Mouse (Mus musculus) common myeloid progenitor, adult 5-6 weeks (primary cell): ENCODE measurements around the gene Mast3. TPM values are rescaled to one million over a fixed set of nuclear protein-coding genes. Genes with fewer than 3 reads are reported as not detected.

Experiments
- ATAC-seq: replicated peaks from 2 replicates; pipeline ENCODE4 v1.8.0; 2016; ENCODE audit warnings: low read depth, mild to moderate bottlenecking, moderate TSS enrichment, inconsistent platforms; ENCODE audit not compliant: poor library complexity, severe bottlenecking
- total RNA-seq: library from RNA; stranded (forward); fragments of 200-1000, 187-1606 nt; gene quantifications from 2 replicates; pipeline ENCODE4 v1.2.3, GENCODE M21; 2017

Gene Mast3
- total RNA-seq, 1 experiment from 2014 or later, result 22.2 TPM

DNA sequence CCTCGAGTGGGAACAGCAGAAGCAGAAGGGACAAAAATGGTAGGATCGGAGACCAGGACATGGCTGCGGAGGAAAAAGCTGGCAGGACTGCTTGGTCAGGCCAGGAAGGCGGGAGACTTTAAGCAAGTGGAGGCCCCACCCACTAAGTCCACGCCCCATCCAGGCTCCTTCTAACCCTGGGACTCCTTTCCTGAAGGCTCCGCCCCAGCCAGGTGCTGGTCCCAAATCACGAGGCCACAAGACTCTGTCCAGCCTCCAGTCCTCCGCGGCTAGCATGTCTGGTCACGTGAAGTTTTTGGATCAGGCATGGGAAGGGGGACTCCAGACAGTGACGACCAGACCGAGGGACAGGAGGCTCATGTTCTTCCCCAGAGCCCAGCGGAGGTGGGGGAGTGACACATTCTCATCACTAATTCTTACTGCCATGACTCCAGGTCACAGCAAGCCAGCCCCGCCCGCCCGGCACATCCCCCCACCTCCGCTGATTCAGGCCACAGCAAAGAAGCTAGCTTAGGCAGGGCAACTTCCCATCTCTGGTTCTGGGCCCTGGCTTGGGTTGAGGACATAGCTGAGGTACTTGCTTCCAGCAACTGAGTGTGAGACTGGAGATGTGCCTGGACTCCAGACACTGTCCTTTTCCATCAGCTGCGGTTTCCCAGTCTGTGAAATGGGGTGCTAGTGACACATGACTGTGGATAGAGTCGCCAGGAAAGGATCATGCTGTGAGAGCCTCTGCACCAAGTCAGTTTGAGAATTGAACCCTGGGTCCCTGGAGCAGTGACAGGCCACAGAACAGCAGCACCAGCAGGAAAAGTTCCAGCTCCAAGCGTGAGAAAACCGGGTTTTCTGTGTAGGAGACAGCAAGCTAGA, 38.0 kb downstream of the Mast3 start:
- peak; percentile 19; the same call in 1 of the 2 replicates for ATAC-seq

DNA sequence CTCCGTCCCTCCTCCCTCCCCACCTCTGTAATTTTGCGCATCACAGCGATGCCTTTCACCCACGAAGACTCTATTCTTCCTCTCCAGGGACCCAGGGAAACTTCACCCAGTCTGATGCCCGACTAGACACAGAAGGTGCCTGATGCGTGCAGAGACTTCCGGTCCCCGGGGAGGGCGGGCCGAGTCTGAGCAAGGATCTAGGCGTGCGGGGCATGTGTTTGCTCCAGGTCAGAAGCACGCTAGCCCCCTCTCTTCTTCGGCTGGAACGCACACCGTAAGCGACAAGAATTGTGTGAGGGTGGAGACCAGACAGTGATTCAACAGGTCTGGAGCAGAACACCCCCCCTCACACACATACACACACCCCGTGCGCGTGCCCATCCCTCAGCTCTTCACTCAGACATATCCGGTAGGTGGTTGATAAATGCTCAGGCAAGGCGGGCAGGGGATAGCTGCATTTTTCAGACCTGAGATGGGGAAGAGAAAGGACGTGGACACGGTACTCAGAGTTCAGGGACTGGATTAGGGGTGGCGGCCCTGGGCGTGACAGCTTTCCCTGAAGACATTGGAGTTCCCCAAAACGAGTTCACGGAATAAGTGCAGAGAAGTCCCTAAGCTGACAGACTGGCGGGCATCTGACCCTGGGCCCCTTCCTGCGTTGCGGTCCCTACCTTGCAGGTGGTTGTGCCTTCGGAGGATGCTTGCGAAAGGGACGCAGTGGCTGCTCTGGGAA, 38.9 kb downstream of the Mast3 start:
- ATAC-seq, result 0 out of 2 replicates have a peak, but pooled peaks have one; percentile 6

DNA sequence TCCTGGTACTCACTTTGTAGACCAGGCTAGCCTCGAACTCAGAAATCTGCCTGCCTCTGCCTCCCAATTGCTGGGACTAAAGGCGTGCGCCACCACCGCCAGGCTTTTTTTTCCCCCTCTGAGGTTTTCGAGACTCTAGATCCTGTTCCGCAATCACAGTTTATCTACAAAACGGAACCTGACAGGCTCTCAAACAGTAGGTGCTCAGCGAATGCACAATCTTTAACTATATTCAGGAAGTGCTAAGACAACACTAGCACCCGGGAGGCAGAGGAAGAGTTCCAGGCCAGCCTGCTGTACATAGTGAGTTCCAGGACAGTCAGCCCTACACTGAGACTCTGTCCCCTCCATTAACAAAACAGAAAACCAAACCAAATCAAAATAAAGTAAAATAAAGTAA, 39.5 kb downstream of the Mast3 start:
- ATAC-seq, result no peak

DNA sequence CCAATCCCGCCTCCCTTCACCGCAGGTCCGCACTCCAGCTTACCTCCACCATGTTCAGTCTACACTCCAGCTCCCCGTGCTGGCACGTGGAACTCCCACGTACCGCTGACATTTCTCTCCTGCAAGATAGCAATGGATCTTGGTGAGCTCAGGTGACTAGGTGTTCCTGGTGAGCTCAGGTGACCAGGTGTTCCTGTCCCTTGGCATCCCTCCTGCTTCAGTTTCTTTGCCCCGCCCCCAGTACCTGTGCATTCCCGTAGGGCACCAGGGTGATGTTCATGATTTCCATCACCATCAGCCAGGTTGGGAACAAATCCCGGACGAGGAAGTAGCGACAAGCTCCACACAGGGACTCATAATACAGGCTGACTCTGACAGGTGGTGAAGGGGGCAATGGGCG, 40.2 kb downstream of the Mast3 start:
- no peak for ATAC-seq

DNA sequence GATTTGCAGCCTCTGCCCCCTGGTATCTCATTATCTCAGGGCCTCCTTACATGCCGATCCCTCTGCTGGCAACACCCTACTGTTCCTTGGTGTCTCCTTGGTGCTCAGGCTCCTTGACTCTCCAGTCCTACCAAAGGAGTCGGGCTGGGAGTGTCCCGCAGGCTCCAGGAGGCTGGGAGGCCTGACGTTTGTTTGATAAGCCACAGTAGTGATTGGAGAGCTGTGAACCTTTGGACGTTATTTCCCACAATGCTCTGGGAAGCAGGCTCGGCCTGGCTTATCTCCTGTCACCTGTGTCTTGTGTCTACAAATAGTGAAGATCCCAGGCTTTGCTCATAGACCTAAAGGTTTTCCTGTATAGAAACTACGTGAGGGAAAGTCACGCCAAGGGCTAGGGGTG, 40.8 kb downstream of the Mast3 start:
- ATAC-seq, result no peak

DNA sequence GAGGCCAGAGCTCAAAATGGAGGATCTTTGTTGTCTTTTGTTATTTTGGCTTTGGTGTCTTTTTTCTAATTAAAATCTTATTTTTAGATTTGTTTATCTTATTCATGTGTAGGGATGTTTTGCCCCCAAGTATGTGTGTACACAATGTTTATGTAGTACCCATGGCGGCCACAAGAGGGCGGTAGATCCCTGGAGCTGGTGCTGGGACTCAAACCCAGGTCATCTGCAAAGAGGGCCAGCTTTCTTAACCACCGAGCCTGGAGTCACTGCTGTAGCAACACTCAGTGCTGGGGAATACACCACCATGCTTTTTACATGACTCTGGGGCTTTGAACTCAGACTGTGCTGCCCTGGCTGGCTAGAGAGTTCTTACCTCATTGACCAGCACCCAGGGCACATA, 41.5 kb downstream of the Mast3 start:
- no peak for ATAC-seq

DNA sequence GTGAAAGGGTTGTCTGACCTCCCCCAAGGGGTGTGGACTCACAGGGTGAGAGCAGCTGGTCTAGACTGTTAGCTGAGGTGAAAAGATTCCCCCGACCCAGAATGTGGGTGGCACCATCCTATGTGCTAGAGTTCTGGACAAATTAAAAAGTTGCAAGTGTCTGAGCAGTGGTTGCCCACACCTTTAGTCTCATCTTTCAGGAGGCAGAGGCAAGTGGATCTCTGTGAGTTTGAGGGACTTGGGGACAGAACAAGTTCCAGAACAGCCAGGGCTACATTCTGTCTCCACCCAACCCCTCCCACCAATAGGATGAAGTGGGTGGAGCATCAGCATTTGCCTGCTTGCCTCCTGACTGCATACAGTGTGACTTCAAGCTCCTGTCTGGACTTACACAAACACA, 42.7 kb downstream of the Mast3 start:
- no peak for ATAC-seq

DNA sequence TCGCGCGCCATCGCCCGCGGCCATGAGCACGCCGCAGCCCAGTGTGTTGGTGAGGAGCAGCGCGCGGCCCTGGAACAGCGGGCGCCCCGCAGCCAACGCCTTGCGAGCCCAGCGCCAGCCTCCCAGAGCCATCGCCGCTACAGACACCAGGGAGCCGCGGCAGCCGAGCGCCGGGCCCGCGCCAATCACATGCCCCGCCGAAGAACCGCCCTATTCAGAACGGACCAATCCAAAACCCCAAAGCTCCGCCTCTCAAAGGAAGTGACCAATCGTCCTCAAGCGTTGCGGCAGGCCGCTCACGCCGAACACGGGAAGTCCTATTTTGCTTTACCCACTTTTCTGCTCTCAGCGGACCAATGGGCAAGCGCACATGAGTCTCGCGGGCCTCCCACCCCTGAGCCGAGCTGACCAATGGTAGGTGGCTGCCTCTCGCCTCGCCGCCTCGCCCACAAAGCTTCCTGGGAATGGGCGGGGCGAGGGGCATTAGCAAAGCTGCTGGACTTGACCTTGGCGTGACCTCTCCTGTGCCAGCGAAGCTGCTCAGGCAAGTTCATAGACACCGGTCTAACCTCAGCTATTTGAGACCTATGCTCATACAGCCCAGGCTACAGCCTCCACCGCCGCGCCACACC, 44.0 kb downstream of the Mast3 start, which contains the start of gene Mpv17l2:
Gene Mpv17l2, minus strand, starts transcription at position 172 of the 632 bp plus-strand sequence.
- peak; percentile 88 for ATAC-seq

DNA sequence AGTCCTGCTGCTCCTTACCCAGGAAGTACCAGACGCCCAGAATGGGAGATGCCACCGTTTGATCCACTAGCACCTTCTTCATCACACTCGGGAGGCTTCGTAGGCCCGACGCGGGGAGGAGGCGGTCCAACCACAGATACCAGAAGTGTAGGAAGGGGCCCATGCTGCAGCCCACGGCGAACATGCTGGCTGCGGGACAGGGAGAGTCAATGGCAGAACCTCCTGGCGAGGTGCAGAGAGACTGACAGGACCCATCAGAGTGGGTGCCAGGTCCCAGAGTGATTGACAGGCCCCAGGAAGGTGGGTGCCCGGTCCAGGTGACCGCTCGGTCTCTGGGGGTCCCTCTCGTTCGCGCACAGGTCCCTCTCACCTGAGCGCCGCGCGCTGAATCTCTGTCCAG, 44.5 kb downstream of the Mast3 start:
- no peak for ATAC-seq

DNA sequence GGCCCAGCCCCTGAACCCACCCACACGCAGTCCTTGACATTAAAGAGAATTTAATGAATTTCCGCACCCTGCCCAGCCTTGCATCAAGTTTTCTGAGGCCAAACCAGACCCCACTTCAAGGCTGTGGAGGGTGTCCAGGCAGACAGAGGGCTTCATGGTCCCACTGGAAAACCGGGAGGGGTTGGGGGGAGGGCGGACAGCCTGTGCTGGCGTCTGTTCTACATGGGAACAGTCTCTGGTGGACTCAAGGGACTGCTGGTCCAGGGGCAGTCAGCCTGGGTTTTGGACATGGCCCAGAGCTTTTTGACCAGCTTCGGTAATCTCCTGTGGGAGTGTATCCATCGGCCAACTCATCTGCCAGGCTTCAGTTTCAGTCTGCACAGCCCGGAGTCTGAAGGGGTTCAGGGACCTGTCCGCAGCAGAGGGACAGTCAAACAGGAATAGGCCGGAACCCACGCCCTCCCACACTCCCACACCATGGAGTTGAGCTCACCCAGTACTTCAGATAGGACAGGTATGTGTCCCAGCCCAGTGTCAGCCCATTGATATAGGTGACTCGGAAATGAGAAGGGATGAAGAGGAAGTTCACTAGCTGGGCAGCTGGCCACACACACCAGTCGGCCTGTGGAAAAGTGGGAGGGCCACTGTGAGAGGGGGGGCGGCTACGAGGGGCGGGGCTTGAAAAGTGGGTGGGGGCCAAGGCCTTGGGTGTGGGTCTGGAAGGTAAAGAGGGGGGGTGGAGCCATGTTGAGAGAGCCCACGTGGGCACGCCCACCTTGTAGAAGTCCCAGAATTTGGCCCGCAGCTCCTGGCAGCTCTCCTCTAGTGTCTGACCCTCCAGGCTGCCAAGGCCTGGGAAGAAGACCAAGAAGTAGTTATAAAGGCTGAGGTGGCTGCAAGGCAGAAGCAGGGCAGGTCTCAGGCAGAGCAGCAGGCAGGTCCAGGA, 46.0 kb downstream of the Mast3 start:
- no peak for ATAC-seq

DNA sequence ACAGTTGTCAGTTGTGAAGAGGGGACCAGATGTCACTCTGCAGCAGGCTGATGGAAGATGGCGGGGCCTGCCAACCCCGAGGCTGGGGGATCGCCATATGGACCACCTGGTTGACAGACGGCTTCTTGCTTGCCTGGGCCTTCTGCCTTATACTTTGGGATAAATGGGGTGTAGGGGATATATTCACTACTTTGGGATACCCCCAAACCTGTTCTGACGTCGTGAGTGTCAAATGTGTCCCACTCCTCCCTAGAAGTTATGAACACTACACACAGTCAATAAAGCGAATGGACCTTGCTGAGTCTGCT, 46.6 kb downstream of the Mast3 start:
- no peak for ATAC-seq

DNA sequence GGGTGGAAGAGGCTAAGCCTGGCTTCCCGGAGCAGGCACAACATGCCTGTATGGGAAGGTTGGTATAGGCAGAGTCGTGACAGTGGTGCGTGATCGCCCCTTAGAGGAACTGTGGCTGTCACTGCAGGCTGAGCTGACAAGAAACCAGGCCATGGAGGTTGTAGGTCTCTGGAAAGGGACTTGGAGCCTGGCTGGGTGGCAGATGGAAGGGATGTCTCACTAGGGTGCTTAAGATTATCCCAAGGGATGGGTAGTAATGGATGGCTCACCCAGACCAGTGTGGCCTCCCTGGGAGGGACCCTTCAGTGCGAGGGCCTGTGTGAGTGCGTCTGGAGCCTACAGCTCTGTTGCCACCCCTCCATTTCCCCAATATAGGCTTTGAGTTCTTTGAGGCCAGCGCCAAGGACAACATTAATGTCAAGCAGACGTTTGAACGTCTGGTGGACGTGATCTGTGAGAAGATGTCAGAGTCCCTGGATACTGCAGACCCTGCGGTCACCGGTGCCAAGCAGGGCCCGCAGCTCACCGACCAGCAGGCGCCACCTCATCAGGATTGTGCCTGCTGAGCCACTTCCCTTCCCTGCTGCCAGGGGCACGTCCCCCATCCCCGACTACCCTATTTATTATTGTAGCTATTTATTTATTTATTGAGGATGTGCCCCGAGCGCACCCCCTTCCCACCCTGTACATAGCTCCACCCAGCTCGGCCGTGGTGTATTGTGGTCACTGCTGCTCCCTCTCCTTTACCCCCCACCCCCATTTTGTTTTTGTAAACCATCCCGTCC, 47.1 kb downstream of the Mast3 start:
- no peak for ATAC-seq

DNA sequence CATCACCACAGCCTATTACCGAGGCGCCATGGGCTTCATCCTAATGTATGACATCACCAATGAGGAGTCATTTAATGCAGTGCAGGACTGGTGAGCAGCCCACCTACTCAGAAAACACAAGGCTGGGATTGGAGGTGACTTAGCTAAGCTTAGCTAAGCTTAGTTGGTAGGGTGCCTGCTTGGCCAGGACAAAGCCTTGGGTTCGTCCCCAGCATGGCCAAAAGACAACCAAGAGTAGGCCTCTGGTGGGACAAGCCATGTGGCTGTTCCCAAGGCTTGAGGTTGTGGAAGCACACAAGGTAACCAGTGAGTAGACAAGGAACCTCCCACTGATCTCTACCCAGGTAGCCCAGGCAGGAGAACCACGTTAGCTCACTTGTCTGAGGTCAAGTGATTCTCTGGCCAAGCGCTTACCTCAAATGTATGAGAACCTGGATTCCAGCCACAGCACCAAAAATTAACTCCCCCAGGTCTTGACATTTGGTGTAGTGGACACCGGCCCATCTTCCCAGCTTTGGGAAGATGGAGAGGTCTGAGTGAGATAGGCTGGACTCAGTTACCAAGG, 48.3 kb downstream of the Mast3 start:
- no peak for ATAC-seq

DNA sequence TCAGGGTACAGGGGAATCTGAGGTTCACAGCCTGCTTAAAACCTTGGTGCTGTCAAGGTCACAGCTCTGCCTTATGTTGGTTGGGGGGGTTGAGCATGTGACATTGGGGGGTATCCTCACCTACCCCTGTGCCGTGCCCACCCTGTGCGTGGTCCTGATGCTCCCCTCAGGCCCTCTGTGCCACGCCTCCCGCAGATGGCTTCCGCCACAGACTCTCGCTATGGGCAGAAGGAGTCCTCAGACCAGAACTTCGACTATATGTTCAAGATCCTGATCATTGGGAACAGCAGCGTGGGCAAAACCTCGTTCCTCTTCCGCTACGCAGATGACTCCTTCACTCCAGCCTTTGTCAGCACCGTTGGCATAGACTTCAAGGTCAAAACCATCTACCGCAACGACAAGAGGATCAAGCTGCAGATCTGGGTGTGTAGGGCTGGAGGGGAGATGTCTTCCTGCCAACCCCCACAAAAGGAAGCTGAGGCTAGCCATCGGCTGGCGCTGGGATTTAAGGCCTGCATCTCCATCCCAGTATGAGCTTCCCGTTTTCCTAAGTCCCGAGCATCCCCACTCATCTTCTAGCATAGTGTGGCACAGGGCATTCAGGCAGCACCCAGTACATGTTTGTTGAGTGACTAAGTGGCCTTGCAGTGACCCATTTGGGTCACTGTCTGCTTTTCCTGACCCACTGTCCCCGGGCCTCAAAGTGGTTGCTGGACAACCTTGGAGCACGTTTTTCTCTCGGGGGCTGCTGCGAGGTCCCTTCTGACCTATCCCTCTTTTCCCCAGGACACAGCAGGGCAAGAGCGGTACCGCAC, 49.0 kb downstream of the Mast3 start:
- ATAC-seq, result no peak

DNA sequence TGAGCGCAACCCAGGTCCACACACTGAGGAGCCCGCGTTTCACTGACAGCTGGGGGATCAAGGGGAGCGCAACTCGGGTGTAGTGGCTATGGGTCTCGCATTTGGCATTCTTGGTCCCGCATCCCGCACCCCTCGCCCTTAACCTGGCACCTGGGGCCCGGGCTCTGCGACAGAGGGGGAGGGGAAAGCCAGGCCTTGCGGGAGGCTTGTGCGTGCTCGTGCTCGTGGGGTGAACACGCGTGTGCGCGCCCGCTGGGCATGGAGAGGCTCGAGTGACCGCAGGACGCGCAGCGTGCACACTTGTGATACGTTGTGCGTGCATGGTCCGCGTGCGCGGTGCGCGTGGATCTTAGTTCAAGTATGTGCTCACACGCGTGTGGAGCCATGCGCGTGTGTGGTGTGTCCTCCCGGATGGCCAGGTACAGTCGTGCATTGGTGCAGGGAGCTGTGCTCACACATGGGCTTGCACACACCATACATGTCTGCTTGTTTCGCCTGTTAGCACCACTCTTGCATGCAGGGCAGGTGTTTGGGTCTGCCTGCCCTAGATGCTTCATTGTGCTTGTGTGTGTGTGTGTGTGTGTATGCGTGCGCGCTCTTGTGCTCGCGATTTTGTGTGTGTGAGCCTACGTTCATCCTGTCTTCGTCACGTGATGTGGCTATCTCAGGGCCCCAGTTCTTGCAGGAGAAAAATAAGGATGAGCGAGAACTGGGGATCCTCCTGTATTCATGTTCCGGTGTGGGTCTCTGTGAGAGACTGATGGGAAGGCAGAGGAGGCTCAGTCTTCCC, 49.8 kb downstream of the Mast3 start:
- no peak for ATAC-seq

DNA sequence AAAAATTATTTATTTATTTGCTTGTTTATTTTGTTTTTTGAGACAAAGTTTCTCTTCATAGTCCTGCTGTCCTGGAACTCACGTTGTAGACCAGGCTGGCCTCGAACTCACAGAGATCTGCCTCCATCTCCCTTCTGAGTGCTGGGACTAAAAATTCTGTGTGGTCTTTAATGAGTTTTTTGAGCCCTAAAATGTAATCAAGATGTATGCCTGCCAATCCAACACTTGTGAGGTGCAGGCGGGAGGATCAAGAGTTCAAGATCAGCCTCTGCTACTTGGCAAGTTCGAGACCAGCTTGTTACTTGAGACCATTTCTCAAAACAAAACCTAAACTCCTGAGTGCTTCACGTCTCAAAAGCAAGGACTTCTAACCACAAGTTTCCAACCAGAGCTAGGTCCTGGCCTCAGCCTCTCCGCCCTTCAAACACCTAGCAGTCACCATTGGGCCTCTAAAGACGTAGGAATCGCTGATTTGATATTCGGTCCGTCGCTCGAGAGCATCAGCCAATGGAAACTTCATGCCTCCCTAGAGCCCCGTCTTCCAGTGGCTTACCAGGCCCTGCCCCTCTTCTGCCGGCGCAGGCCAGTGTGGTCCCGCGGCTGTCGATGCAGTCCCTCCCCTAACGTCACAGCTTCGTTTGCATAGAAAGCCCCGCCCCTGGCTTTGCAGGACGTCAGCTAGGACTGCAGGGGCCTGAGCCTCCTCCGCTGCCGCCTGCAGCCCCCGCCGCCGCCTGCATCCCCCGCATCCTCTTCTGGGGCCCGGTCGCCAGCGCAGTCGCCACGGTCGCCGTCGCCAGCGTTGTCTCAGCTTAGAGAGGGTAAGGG, 50.6 kb downstream of the Mast3 start, which contains the start of gene Rab3a:
Gene Rab3a, plus strand, starts transcription at position 637 of the 828 bp plus-strand sequence.
- peak; percentile 93 for ATAC-seq
